Mouse (Mus musculus) cerebellum, adult 11-12 months (tissue): ENCODE results near the gene Sim2.

ENCODE experiments used
- DNase-seq: peaks from one replicate; pipeline ENCODE4 v3.0.0; 2022

Sim2 gene

GRCm38 (mm10) chr16:94097724-94098455 is 13.2 kb downstream of the Sim2 start:
- no peak for DNase-seq

- no peak for DNase-seq
These were observed 28.4 kb downstream of the Sim2 start for GRCm38 (mm10) chr16:94113160-94113559.

- DNase-seq: no peak
These were observed 30.0 kb downstream of the Sim2 start for GRCm38 (mm10) chr16:94114693-94115092.

- DNase-seq: no peak
These were observed 32.6 kb downstream of the Sim2 start for GRCm38 (mm10) chr16:94117333-94117732.

- DNase-seq: no peak
These were observed 33.7 kb downstream of the Sim2 start for GRCm38 (mm10) chr16:94118394-94118793.

GRCm38 (mm10) chr16:94122347-94122746 is 37.6 kb downstream of the Sim2 start:
- DNase-seq: no peak

GRCm38 (mm10) chr16:94123247-94123646 is 38.5 kb downstream of the Sim2 start:
- DNase-seq: peak; percentile 32

- DNase-seq: no peak
These were observed 40.6 kb downstream of the Sim2 start for GRCm38 (mm10) chr16:94125172-94125981.

- DNase-seq: no peak
These were observed 41.5 kb downstream of the Sim2 start for GRCm38 (mm10) chr16:94126200-94126599.

- no peak for DNase-seq
These were observed 43.6 kb downstream of the Sim2 start for GRCm38 (mm10) chr16:94128236-94128835.

- DNase-seq: no peak
These were observed 49.5 kb downstream of the Sim2 start for GRCm38 (mm10) chr16:94134218-94134617.

GRCm38 (mm10) chr16:94140746-94141145 is 56.0 kb downstream of the Sim2 start:
- no peak for DNase-seq

GRCm38 (mm10) chr16:94143325-94143724 is 58.6 kb downstream of the Sim2 start:
- no peak for DNase-seq

- DNase-seq: no peak
These were observed 63.4 kb downstream of the Sim2 start for GRCm38 (mm10) chr16:94148139-94148538.

- DNase-seq: no peak
These were observed 65.7 kb downstream of the Sim2 start for GRCm38 (mm10) chr16:94150125-94151103.

GRCm38 (mm10) chr16:94155041-94155653 is 70.4 kb downstream of the Sim2 start:
- peak; percentile 81 for DNase-seq

GRCm38 (mm10) chr16:94157819-94158218 is 73.1 kb downstream of the Sim2 start:
- no peak for DNase-seq

GRCm38 (mm10) chr16:94162000-94162399 is 77.3 kb downstream of the Sim2 start:
- no peak for DNase-seq

- peak; percentile 31 for DNase-seq
These were observed 78.3 kb downstream of the Sim2 start for GRCm38 (mm10) chr16:94163051-94163450.

GRCm38 (mm10) chr16:94164236-94164635 is 79.5 kb downstream of the Sim2 start:
- no peak for DNase-seq

GRCm38 (mm10) chr16:94164978-94165377 is 80.2 kb downstream of the Sim2 start:
- no peak for DNase-seq
